Mouse (Mus musculus): ENCODE results near the gene Slc9a8.

DNA sequence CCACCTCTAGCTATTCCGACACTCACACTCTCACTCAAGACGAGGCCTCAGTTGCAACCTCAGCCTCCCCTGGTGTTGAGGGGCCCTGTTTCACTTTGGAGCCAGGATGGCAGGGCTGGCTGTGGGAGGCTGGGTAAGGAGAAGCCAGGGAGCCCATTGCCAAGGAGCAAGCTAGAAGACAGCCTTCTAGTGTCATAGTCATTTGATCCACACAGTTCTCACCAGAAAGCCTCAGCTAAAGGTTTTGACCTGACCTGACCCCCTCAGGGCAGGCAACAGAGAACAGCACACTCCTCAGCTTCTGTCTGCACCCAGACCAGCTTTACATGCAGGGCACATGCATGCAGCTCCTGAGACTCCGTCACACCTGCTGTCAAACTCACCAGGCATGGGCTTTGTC lies 44.4 kb downstream of the Slc9a8 start:
- TF ChIP-seq CTCF (IDR thresholded peaks at IDR 0.05; ENCODE audit: borderline replicate concordance, control insufficient read depth, extremely low read depth, insufficient read depth, low read length, poor library complexity) (no peak), POLR2A (IDR thresholded peaks at IDR 0.05; ENCODE audit: control insufficient read depth, extremely low read depth, insufficient read depth, low read length, poor library complexity) (no peak)
